Mouse (Mus musculus) gastrocnemius, postnatal 25 days (tissue): ENCODE results near the gene Kat6b. TPM values are rescaled to one million over a fixed set of nuclear protein-coding genes. Genes with fewer than 3 reads are reported as not detected.

Source experiments
- DNase-seq: peaks from one replicate; pipeline ENCODE4 v3.0.0; 2022
- total RNA-seq, 2 experiments: library from RNA; stranded (reverse); gene quantifications; 1 replicate in 1 of 2; 2 replicates in 1 of 2; pipeline ENCODE4 v1.2.3; 2021

The Kat6b gene
- total RNA-seq, 2 experiments from 2014 or later = 18.4 to 18.5 TPM

GRCm38 (mm10) chr14:21523234-21523633, 42.0 kb downstream of the Kat6b start:
- DNase-seq = no peak

- no peak for DNase-seq
These were observed 42.7 kb downstream of the Kat6b start for GRCm38 (mm10) chr14:21523851-21524441.

GRCm38 (mm10) chr14:21525674-21526073, 44.4 kb downstream of the Kat6b start:
- no peak for DNase-seq

- no peak for DNase-seq
These were observed 52.3 kb downstream of the Kat6b start for GRCm38 (mm10) chr14:21533566-21533965.

- DNase-seq = no peak
These were observed 52.8 kb downstream of the Kat6b start for GRCm38 (mm10) chr14:21534066-21534465.

GRCm38 (mm10) chr14:21534542-21535272, 53.5 kb downstream of the Kat6b start:
- DNase-seq = no peak

GRCm38 (mm10) chr14:21536485-21537181, 55.4 kb downstream of the Kat6b start:
- no peak for DNase-seq

GRCm38 (mm10) chr14:21537838-21538237, 56.6 kb downstream of the Kat6b start:
- DNase-seq = no peak

- no peak for DNase-seq
These were observed 58.5 kb downstream of the Kat6b start for GRCm38 (mm10) chr14:21539731-21540130.

- no peak for DNase-seq
These were observed 59.1 kb downstream of the Kat6b start for GRCm38 (mm10) chr14:21540361-21540760.

GRCm38 (mm10) chr14:21545529-21545928, 64.3 kb downstream of the Kat6b start:
- peak; percentile 55 for DNase-seq

- no peak for DNase-seq
These were observed 65.1 kb downstream of the Kat6b start for GRCm38 (mm10) chr14:21546351-21546750.

- DNase-seq = no peak
These were observed 66.1 kb downstream of the Kat6b start for GRCm38 (mm10) chr14:21547297-21547696.

GRCm38 (mm10) chr14:21547965-21548364, 66.7 kb downstream of the Kat6b start:
- no peak for DNase-seq

GRCm38 (mm10) chr14:21548952-21549607, 67.8 kb downstream of the Kat6b start:
- DNase-seq = no peak

GRCm38 (mm10) chr14:21549608-21550115, 68.4 kb downstream of the Kat6b start:
- DNase-seq = no peak

- no peak for DNase-seq
These were observed 69.3 kb downstream of the Kat6b start for GRCm38 (mm10) chr14:21550576-21550975.

GRCm38 (mm10) chr14:21551655-21552054, 70.4 kb downstream of the Kat6b start:
- no peak for DNase-seq

GRCm38 (mm10) chr14:21552958-21553357, 71.7 kb downstream of the Kat6b start:
- DNase-seq = no peak

GRCm38 (mm10) chr14:21554046-21554445, 72.8 kb downstream of the Kat6b start:
- DNase-seq = no peak

GRCm38 (mm10) chr14:21558440-21559131, 77.4 kb downstream of the Kat6b start:
- DNase-seq = peak; percentile 58

- DNase-seq = no peak
These were observed 78.2 kb downstream of the Kat6b start for GRCm38 (mm10) chr14:21559447-21559846.
